Mouse (Mus musculus): Measurements from ENCODE around the gene Ehbp1l1. TPM values are rescaled to one million over a fixed set of nuclear protein-coding genes. Genes with fewer than 3 reads are reported as not detected.
"Not testable (repeated sequence)": the region's sequence is repeated elsewhere in the genome, so short reads cannot be mapped to it uniquely, and the experiment has no call there.

Ehbp1l1 gene
- polyA plus RNA-seq, 1 experiment from 2014 or later, result 8.4 TPM

DNA sequence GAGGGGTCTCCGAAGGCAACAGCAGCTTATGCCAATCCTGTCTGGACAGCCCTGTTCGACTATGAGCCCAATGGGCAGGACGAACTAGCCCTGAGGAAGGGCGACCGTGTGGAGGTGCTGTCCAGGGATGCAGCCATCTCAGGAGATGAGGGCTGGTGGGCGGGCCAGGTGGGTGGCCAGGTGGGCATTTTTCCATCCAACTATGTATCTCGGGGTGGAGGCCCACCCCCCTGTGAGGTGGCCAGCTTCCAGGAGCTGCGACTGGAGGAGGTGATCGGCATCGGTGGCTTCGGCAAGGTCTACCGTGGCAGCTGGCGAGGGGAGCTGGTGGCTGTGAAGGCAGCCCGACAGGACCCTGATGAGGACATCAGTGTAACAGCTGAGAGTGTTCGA is 35.8 kb downstream of the Ehbp1l1 start:
- Histone ChIP-seq H3K9me3 (replicated peaks) (no peaks in the 10 kb centered on the region), H3K27me3 (ENCODE audit: low read depth, poor library complexity, severe bottlenecking) (peaks cover 11% of the 10 kb centered on the region), H3K36me3 (peaks cover 77% of the 10 kb centered on the region), H3K4me1 (peaks cover 64% of the 10 kb centered on the region), H3K4me3 (peak overlapping the region; percentile 82), H3K27ac (peak overlapping the region; percentile 91)
- DNase-seq (ENCODE audit: low spot score), result no peak
- 78% methylated on average over 15 of the region's 15 CpGs for WGBS

DNA sequence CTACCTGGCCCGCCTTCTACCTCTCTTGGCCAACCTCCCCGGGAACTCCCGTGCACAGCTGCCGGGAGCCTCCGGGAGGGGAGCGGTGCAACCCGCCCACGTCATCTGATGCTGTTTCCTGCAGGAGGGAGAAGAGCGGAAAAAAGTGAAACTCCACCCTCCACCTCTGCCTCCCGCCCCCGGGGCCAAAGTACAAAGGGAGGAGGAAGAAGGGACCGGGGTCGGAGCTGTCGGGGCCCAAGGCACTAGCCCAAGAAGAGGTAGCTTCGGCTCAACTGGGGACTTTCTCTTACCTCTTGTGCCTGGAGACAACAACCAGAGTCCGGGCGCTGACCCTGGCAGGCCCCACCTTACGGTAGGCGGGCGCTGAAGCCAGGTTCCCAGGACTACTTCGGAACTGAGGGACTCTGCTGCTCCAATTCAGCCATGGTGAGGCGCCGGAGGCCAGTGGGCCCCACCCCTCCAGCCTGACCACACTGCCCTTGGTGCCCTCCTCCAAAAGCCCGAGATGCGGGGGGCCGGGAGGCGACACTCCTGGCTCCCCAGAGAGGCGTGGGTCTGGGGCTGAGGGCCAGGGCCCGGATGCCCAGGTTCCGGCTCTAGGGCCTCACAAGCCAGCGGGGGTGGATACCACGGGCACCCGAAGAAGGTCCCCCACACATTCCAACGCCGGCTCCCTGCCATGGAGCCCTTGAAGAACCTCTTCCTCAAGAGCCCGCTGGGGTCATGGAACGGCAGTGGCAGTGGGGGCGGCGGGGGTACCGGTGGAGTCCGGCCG is 36.4 kb downstream of the Ehbp1l1 start:
- Histone ChIP-seq H3K36me3 (peaks cover 77% of the 10 kb centered on the region), H3K4me1 (peaks cover 59% of the 10 kb centered on the region), H3K27ac (peak overlapping the region; percentile 91), H3K4me3 (peak overlapping the region; percentile 82), H3K9me3 (replicated peaks) (no peaks in the 10 kb centered on the region), H3K27me3 (ENCODE audit: low read depth, poor library complexity, severe bottlenecking) (peaks cover 5% of the 10 kb centered on the region)
- peak; percentile 85 for DNase-seq (ENCODE audit: low spot score)
- WGBS, result 12% methylated on average over 42 of the region's 42 CpGs

DNA sequence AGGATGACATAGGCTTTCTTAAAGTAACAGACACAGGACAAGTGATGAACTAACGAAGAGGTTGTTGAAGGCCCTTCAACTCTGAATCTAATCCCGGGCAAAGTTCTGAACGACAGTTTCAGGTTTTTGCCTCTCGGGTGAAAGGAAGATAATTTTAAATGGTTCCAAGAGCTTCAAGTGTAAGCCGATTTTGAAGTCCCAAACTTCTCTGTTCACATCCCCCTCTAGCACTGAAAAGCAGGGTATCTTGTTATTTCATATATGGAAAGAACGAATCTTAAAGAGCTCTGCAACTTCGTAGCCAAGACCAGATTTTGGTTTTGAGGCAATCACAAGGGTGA is 37.1 kb downstream of the Ehbp1l1 start:
- WGBS, result under 1% methylated on average over 7 of the region's 7 CpGs
- Histone ChIP-seq H3K27ac (peak overlapping the region; percentile 91), H3K36me3 (peaks cover 77% of the 10 kb centered on the region), H3K9me3 (replicated peaks) (no peaks in the 10 kb centered on the region), H3K4me1 (peaks cover 59% of the 10 kb centered on the region), H3K27me3 (ENCODE audit: low read depth, poor library complexity, severe bottlenecking) (no peaks in the 10 kb centered on the region), H3K4me3 (peak overlapping the region; percentile 82)
- no peak for DNase-seq (ENCODE audit: low spot score)

DNA sequence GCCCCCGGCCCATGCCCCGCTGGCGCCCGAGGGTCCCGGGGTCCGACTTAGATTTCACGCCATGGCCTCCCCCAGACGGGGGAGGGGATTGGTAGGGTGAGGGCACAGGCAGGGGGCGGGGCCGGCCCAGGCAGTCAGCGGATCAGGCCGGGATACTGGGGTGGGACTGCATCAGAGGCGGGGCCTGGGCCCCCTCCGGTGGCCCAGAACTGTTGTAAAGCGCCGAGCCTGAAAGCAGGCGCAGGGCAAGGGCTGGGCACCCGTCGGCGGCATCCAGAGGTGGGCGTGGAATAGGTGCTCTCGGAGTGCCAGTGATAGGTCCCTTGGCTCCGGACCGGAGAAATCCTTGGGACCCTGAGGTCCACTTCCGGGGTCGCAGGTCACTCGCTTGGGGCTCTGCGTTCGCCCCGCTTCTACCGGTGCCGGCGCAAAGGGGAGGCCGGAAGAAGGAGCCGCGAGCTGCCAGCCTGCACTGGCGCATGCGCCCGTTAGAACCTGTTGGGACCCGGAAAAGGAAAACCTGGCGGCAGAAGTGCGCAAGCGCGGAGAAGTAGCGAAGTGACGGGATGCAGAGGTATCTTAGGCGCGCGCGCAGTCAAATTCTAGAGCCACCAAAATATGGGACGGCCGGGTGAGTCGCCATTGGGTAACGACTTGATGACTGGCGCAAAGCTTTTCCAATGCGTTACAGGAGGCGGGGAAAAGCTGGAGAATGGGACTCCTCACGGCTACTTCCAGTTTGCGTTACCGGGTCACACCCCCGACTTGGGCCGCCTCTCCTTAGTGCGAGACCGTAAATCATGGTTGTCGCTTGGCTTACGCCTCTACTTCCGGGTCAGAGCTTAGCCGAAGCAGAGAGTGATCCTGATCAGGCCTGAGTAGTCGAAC is 37.7 kb downstream of the Ehbp1l1 start, which contains the start of the genes Map3k11 and Pcnx3:
Gene Map3k11, plus strand, starts transcription at position 543 of the 888 bp plus-strand sequence.
Gene Pcnx3, minus strand, starts transcription at position 709 of the 888 bp plus-strand sequence.
- H3K36me3 ChIP-seq, result peaks cover 77% of the 10 kb centered on the region
- DNase-seq (ENCODE audit: low spot score), result peak; percentile 96
- under 1% methylated on average over 69 of the region's 69 CpGs for WGBS
- H3K4me1 ChIP-seq, result peaks cover 54% of the 10 kb centered on the region
- H3K4me3 ChIP-seq, result peak within 1 kb of the TSS; percentile 82
- H3K9me3 ChIP-seq (replicated peaks), result no peaks in the 10 kb centered on the region
- peak within 1 kb of the TSS; percentile 91 for H3K27ac ChIP-seq
- no peaks in the 10 kb centered on the region for H3K27me3 ChIP-seq (ENCODE audit: low read depth, poor library complexity, severe bottlenecking)

DNA sequence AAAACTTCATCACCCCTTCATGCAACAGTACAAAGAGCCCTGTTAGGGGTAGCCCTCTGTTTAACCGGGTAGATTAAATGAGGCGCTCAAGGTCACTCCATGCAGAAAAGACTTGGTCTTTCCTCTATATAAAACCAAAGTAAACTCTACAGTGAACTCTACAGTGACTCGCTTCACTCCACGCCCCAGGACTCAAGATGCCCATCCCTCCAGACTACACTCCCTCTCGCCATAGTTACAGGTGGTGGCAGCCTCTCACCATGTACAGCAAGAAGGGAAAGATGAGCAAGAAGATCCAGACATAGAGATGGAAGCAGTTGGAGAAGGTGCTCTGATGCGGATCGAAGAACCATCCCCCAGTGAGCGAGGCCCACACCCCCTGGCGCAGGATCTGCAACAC is 38.4 kb downstream of the Ehbp1l1 start:
- Histone ChIP-seq H3K4me3 (peak overlapping the region; percentile 82), H3K27ac (peak overlapping the region; percentile 91), H3K27me3 (ENCODE audit: low read depth, poor library complexity, severe bottlenecking) (no peaks in the 10 kb centered on the region), H3K9me3 (replicated peaks) (no peaks in the 10 kb centered on the region), H3K36me3 (peaks cover 77% of the 10 kb centered on the region), H3K4me1 (peaks cover 47% of the 10 kb centered on the region)
- DNase-seq (ENCODE audit: low spot score), result no peak
- 26% methylated on average over 9 of the region's 9 CpGs for WGBS

DNA sequence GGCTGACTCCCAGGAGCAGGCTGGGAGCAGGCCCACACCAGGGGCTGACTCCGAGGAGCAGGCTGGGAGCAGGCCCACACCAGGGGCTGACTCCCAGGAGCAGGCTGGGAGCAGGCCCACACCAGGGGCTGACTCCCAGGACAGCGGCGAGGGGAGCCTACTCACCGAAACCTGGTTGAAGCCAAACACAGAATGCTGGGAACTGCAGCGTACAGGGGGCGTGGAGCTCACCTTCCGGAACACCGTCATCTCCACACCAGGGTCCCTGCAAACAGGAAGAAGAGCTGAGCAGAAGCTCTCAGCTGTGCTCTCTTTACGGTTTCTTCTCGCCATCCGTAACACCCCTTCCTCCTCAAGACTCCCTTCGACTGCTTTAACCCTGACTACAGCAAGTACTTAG is 39.2 kb downstream of the Ehbp1l1 start:
- Histone ChIP-seq H3K4me3 (peak overlapping the region; percentile 82), H3K36me3 (peaks cover 77% of the 10 kb centered on the region), H3K4me1 (peaks cover 39% of the 10 kb centered on the region)
- not testable (repeated sequence) for H3K27ac ChIP-seq; H3K27me3 ChIP-seq (ENCODE audit: low read depth, poor library complexity, severe bottlenecking); DNase-seq (ENCODE audit: low spot score); H3K9me3 ChIP-seq (replicated peaks)
- 95% methylated on average over 12 of the region's 12 CpGs for WGBS

DNA sequence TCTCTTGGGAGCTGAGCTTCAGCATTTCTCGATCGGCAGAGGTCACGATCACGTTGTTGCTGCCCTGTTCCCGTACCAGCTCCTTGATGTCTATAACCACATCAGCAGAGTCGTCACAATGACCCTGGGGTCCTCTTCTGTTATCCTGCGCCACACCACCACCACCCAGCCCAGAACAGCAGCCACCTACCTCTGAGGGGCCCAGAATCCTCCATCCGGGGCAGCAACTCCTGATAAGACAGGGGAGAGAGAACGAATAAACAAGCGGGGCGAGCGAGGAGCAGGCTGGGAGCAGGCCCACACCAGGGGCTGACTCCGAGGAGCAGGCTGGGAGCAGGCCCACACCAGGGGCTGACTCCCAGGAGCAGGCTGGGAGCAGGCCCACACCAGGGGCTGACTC is 39.7 kb downstream of the Ehbp1l1 start:
- Histone ChIP-seq H3K9me3 (replicated peaks) (no peaks in the 10 kb centered on the region), H3K27ac (no peak overlapping the region), H3K4me3 (no peak overlapping the region), H3K4me1 (peaks cover 34% of the 10 kb centered on the region), H3K27me3 (ENCODE audit: low read depth, poor library complexity, severe bottlenecking) (no peaks in the 10 kb centered on the region), H3K36me3 (peaks cover 77% of the 10 kb centered on the region)
- DNase-seq (ENCODE audit: low spot score), result no peak
- 90% methylated on average over 13 of the region's 13 CpGs for WGBS

DNA sequence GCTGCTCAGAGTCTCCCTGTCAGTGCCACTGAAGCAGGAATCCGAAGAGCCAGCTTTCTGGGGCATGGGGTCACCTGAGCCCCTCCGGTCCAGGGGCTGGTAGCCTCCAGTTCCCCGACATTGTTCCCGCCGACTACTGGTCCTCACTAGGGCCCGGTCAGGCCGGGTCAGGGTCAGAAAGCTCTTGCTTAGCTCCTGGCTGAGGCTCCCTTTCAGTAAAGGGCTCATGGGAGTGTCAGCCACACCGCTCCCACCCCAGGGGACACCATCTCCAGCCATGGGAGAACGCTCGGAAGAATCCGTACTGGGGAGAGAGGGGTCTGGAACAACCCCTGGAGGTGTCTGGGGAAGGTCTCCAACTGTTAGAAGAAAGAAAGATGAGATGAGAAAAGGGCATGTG is 40.3 kb downstream of the Ehbp1l1 start:
- DNase-seq (ENCODE audit: low spot score), result no peak
- H3K4me3 ChIP-seq, result no peak overlapping the region; the same call in 1 of the 2 replicates
- no peaks in the 10 kb centered on the region for H3K27me3 ChIP-seq (ENCODE audit: low read depth, poor library complexity, severe bottlenecking)
- no peaks in the 10 kb centered on the region for H3K9me3 ChIP-seq (replicated peaks)
- 93% methylated on average over 11 of the region's 11 CpGs for WGBS
- peaks cover 77% of the 10 kb centered on the region for H3K36me3 ChIP-seq
- no peak overlapping the region for H3K27ac ChIP-seq
- peaks cover 28% of the 10 kb centered on the region for H3K4me1 ChIP-seq

DNA sequence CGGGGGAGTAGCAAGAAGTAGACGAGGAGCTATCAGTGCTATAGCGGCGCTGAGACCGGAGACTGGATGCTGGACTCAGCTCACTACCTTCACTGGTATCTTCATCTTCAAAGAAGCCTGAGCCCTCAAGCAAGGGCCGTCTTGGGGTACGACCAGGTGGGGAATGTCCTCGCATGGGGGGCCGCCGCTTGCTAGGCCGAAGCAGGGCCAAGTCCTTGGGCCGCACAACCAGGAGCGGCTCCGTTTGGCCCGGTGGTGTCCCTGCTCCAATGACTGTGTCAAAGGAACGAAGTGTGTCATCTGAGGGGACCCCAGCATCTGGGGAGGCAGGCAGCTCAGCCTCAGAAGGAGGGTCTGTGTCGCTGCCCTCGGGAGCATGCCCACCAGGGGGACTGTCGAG is 40.7 kb downstream of the Ehbp1l1 start:
- 94% methylated on average over 19 of the region's 19 CpGs for WGBS
- Histone ChIP-seq H3K27me3 (ENCODE audit: low read depth, poor library complexity, severe bottlenecking) (no peaks in the 10 kb centered on the region), H3K36me3 (peaks cover 77% of the 10 kb centered on the region), H3K4me1 (peaks cover 24% of the 10 kb centered on the region), H3K9me3 (replicated peaks) (no peaks in the 10 kb centered on the region), H3K4me3 (no peak overlapping the region), H3K27ac (no peak overlapping the region)
- no peak for DNase-seq (ENCODE audit: low spot score)

DNA sequence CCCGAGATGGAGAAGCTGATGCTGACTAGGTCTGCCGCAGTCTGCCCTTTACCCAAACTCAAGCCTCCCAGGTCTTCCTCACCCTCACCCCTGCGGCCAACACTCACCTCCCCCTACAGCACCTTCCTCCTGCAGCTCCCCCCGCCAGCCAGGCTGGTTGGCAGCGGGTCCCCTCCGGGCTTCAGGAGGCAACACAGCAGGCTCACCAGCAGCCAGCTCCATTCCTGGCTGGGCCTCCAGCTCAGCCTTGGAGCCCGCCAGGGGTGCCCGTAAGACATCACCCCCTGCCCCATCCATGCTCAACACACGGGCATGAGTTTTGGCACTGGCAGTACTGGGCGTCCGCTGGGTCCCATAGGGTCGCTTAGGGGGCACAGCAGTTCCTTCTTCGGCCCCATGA is 41.1 kb downstream of the Ehbp1l1 start:
- DNase-seq (ENCODE audit: low spot score), result no peak
- H3K9me3 ChIP-seq (replicated peaks), result no peaks in the 10 kb centered on the region
- WGBS, result 94% methylated on average over 13 of the region's 13 CpGs
- H3K27ac ChIP-seq, result no peak overlapping the region
- H3K4me3 ChIP-seq, result no peak overlapping the region
- peaks cover 19% of the 10 kb centered on the region for H3K4me1 ChIP-seq
- no peaks in the 10 kb centered on the region for H3K27me3 ChIP-seq (ENCODE audit: low read depth, poor library complexity, severe bottlenecking)
- peaks cover 77% of the 10 kb centered on the region for H3K36me3 ChIP-seq

DNA sequence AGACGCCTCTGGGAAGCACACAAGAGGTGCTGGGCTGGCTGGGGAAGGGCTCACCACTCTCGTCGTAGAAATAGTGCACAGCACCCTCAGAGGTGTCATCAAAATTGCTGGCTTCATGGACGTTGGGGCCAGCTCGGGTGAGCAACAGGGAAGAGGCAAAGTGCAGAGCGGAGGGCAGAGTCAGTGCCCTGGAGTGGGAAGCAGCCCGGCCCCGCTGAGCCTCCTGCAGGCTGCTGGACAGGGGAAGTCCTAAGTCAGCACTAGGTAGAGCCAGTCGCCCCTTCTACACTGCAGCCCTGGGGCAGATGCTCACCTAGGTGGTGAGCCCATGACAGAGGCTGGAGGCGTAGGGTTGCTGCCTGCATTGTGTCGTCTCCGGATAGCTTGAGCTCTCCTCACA is 41.9 kb downstream of the Ehbp1l1 start:
- WGBS, result 91% methylated on average over 12 of the region's 12 CpGs
- H3K36me3 ChIP-seq, result peaks cover 83% of the 10 kb centered on the region
- no peaks in the 10 kb centered on the region for H3K27me3 ChIP-seq (ENCODE audit: low read depth, poor library complexity, severe bottlenecking)
- H3K27ac ChIP-seq, result no peak overlapping the region
- DNase-seq (ENCODE audit: low spot score), result no peak
- H3K4me1 ChIP-seq, result peaks cover 18% of the 10 kb centered on the region
- H3K4me3 ChIP-seq, result no peak overlapping the region
- H3K9me3 ChIP-seq (replicated peaks), result no peaks in the 10 kb centered on the region

DNA sequence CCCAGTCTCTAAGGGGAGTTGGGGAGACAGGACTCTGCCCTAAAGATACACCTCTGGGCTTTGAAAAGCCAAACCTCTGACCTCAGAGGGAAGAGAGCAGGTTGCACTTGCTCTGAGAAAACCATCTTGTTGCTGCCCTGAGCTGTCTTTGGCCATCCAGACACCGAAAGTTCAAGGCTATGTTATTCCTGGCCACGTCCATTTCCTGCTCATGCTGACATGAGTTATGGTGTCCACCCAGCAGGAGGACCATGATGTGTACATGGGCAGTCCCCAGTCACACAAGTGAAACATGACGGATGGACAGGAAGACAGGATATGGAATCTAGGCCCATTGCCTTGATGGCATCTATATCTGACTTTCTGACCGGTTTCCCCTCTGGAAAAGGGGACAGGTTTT is 45.7 kb downstream of the Ehbp1l1 start:
- no peaks in the 10 kb centered on the region for H3K9me3 ChIP-seq (replicated peaks)
- 82% methylated on average over 4 of the region's 4 CpGs for WGBS
- no peak for DNase-seq (ENCODE audit: low spot score)
- H3K4me1 ChIP-seq, result no peaks in the 10 kb centered on the region
- H3K27ac ChIP-seq, result no peak overlapping the region
- H3K4me3 ChIP-seq, result no peak overlapping the region
- peaks cover 97% of the 10 kb centered on the region for H3K36me3 ChIP-seq
- no peaks in the 10 kb centered on the region for H3K27me3 ChIP-seq (ENCODE audit: low read depth, poor library complexity, severe bottlenecking)

DNA sequence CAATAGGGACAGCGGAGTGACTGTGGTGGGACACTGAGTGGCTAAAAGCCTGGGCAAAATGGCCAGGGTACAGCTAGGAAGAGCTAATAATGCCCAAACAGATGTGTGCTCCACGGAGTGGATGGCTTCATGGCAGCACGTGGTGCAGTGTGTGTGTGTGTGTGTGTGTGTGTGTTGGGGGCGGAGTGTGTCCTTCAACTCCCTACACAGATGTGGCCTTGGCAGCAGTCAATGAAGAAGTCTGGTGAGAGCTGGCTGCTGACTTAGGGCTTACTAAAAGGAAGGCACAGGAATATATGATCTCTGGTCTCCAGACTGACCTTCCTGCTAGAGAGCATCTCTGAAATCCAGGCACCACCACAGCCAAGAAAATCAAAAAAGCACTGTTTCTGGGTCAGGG is 57.7 kb downstream of the Ehbp1l1 start:
- H3K27ac ChIP-seq, result no peak overlapping the region
- peaks cover 90% of the 10 kb centered on the region for H3K36me3 ChIP-seq
- H3K4me3 ChIP-seq, result no peak overlapping the region
- peaks cover 20% of the 10 kb centered on the region for H3K4me1 ChIP-seq
- H3K27me3 ChIP-seq (ENCODE audit: low read depth, poor library complexity, severe bottlenecking), result no peaks in the 10 kb centered on the region
- H3K9me3 ChIP-seq (replicated peaks), result no peaks in the 10 kb centered on the region
- 92% methylated on average over 4 of the region's 4 CpGs for WGBS
- DNase-seq (ENCODE audit: low spot score), result no peak
